Mouse (Mus musculus) neural tube, embryonic 12.5 days (tissue): ENCODE data around the gene Asb15. TPM values are rescaled to one million over a fixed set of nuclear protein-coding genes. Genes with fewer than 3 reads are reported as not detected.

Experiments used
- ATAC-seq: fragments of 200-750 bp; cut with Nextera tagmentation; 2 replicates; pipeline ENCODE4 v1.8.0; 2017; ENCODE audit warnings: low read depth, mild to moderate bottlenecking, moderate TSS enrichment, moderate library complexity; ENCODE audit not compliant: low FRiP score
- H3K27ac ChIP-seq: fragments of 300-500 bp; sonication (generic); 2 replicates; pipeline ENCODE4 v1.5.1; 2016
- H3K27me3 ChIP-seq: fragments of 300-500 bp; sonication (generic); replicated peaks from 2 replicates; pipeline ENCODE4 v1.6.1; 2016; ENCODE audit warnings: mild to moderate bottlenecking
- H3K36me3 ChIP-seq: fragments of 300-500 bp; sonication (generic); 2 replicates; pipeline ENCODE4 v1.6.1; 2016; ENCODE audit warnings: mild to moderate bottlenecking
- H3K4me1 ChIP-seq: fragments of 300-500 bp; sonication (generic); 2 replicates; pipeline ENCODE4 v1.6.1; 2016
- H3K4me2 ChIP-seq: fragments of 300-500 bp; sonication (generic); replicated peaks from 2 replicates; pipeline ENCODE4 v1.6.1; 2016; ENCODE audit warnings: mild to moderate bottlenecking
- H3K4me3 ChIP-seq: fragments of 300-500 bp; sonication (generic); 2 replicates; pipeline ENCODE4 v1.5.1; 2016
- H3K9ac ChIP-seq: fragments of 300-500 bp; sonication (generic); 2 replicates; pipeline ENCODE4 v1.6.1; 2016; ENCODE audit warnings: mild to moderate bottlenecking
- H3K9me3 ChIP-seq: fragments of 300-500 bp; sonication (generic); 2 replicates; pipeline ENCODE4 v1.6.1; 2016; ENCODE audit warnings: mild to moderate bottlenecking
- WGBS: fragments of 180-500 bp; shearing (Covaris S2); methylation state at CpG from one replicate; pipeline ENCODE4 v1.1.7; 2016; 5-methylcytosine and 5-hydroxymethylcytosine counted together
- polyA plus RNA-seq: library from polyadenylated mRNA; unstranded; fragments of >200 nt; fragmentation: Nextera tagmentation; extraction: Ambion mirVana; gene quantifications from 2 replicates; pipeline ENCODE4 v1.2.1, GENCODE M21; 2016

Asb15 gene
- polyA plus RNA-seq, 1 experiment from 2014 or later = not detected

DNA sequence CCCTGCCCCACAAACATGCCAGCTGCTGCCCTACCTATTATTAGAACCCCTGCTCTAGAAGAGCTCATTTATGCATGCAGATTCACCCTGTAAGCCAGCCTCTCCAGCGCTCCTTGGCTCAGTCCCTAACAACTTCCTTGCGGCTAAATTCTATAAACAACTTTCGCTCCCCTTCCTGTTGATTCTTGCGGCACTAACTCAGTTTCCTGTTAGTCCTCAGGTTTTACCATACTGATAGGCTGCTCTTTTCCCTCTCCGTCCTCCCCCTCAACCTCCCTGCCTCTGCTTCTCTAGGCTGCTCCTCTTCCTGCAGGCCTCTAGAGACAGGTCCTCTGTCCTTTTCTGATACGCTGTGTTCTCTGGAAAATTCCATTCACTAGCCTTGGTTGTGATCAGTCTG is 43.2 kb downstream of the Asb15 start:
- Histone ChIP-seq H3K9me3 (no peaks in the 10 kb centered on the region), H3K36me3 (no peaks in the 10 kb centered on the region), H3K27ac (no peak overlapping the region), H3K4me1 (no peaks in the 10 kb centered on the region), H3K4me3 (no peak overlapping the region), H3K9ac (no peak overlapping the region), H3K27me3 (no peaks in the 10 kb centered on the region), H3K4me2 (no peak overlapping the region)
- ATAC-seq = no peak
- 77% methylated on average over 6 of the region's 6 CpGs for WGBS

- ATAC-seq = no peak
- H3K9ac ChIP-seq = no peak overlapping the region
- H3K36me3 ChIP-seq = no peaks in the 10 kb centered on the region
- no peaks in the 10 kb centered on the region for H3K27me3 ChIP-seq
- no peaks in the 10 kb centered on the region for H3K9me3 ChIP-seq
- no peak overlapping the region for H3K27ac ChIP-seq
- H3K4me2 ChIP-seq = no peak overlapping the region
- no peak overlapping the region for H3K4me3 ChIP-seq
- WGBS = 91% methylated on average over 14 of the region's 14 CpGs
- H3K4me1 ChIP-seq = no peaks in the 10 kb centered on the region
These were observed 44.5 kb downstream of the Asb15 start for GRCm38 (mm10) chr6:24572431-24572830.

GRCm38 (mm10) chr6:24573319-24573718 is 45.4 kb downstream of the Asb15 start:
- no peaks in the 10 kb centered on the region for H3K27me3 ChIP-seq
- H3K4me2 ChIP-seq = no peak overlapping the region

DNA sequence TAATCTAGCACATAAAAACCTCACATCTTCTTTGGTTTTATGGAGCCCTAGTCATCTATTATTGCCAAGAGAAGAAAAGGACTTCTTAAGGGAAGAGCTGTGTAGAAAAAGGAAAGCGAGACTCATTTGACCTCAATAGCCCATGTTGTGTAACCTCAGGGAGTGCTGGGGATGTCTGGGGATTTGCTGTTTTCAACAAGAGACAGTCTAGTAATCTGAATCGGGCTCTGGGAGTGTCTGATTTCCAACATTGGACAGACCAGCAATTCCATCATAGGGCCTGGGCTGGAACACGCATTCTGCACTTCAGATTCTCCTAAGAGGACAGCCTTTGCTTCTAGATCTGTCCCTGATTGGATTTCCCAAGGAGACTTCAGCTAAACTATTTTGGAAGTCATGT is 55.5 kb downstream of the Asb15 start:
- 82% methylated on average over 3 of the region's 3 CpGs for WGBS
- no peak overlapping the region for H3K9ac ChIP-seq
- H3K4me3 ChIP-seq = no peak overlapping the region
- no peaks in the 10 kb centered on the region for H3K9me3 ChIP-seq
- H3K27me3 ChIP-seq = no peaks in the 10 kb centered on the region
- H3K4me2 ChIP-seq = no peak overlapping the region
- no peaks in the 10 kb centered on the region for H3K4me1 ChIP-seq
- ATAC-seq = no peak
- no peaks in the 10 kb centered on the region for H3K36me3 ChIP-seq
- H3K27ac ChIP-seq = no peak overlapping the region

More at GRCm38 (mm10) chr6:24573319-24573718, 45.4 kb downstream of the Asb15 start:
- no peaks in the 10 kb centered on the region for H3K36me3 ChIP-seq
- H3K4me1 ChIP-seq = no peaks in the 10 kb centered on the region
- H3K27ac ChIP-seq = no peak overlapping the region
- H3K4me3 ChIP-seq = no peak overlapping the region
- ATAC-seq = no peak
- no peaks in the 10 kb centered on the region for H3K9me3 ChIP-seq
- no peak overlapping the region for H3K9ac ChIP-seq

DNA sequence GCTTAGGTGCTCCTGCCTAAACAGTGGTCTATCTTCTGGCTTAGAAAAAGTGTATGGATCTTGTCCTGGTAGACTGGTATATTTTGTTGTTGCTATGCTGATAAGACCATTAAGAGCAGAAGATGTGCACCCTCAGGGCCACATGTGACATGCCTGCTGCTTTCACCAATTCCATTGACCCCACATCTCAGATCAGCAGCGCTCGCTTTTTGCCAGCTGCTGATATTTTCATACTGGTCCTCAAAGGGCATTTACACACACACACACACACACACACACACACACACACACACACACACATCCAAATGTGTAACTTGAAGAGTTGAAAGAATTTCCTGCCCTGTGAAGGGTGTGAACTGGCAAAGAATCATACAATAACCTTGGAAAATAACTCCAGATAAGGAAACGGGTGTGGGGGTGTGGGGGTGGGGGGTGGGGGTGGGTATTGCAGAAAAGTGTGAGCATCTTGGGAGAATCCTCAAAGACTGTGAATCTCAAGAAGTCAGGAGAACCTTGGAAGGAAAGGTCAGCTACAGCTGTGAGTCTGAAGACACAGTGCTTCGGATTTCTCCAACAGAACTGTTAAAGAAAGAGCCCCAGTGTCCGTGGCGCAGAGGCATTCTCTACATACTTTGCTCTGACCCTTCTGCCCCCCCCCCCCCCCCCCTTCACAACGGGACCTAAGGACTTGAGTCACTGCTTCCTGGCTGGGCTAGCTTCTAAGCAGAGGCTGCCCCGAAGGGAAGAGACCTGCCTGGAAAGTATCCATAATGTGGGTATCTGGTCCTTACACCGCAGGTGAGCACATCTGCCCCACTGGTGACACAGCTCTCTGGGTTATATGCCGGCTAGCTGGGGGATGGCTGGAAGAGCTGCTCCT is 57.7 kb downstream of the Asb15 start:
- H3K27me3 ChIP-seq = no peaks in the 10 kb centered on the region
- H3K4me3 ChIP-seq = no peak overlapping the region
- H3K27ac ChIP-seq = no peak overlapping the region
- no peak overlapping the region for H3K4me2 ChIP-seq
- no peaks in the 10 kb centered on the region for H3K9me3 ChIP-seq
- H3K9ac ChIP-seq = no peak overlapping the region
- ATAC-seq = no peak
- no peaks in the 10 kb centered on the region for H3K36me3 ChIP-seq
- 70% methylated on average over 10 of the region's 10 CpGs for WGBS
- H3K4me1 ChIP-seq = no peaks in the 10 kb centered on the region

GRCm38 (mm10) chr6:24586885-24587284 is 58.9 kb downstream of the Asb15 start:
- no peak overlapping the region for H3K4me2 ChIP-seq
- 63% methylated on average over 3 of the region's 3 CpGs for WGBS
- H3K27ac ChIP-seq = no peak overlapping the region
- no peak overlapping the region for H3K4me3 ChIP-seq
- no peaks in the 10 kb centered on the region for H3K36me3 ChIP-seq
- H3K9ac ChIP-seq = no peak overlapping the region
- H3K27me3 ChIP-seq = no peaks in the 10 kb centered on the region
- no peak for ATAC-seq
- H3K4me1 ChIP-seq = no peaks in the 10 kb centered on the region
- H3K9me3 ChIP-seq = no peaks in the 10 kb centered on the region

- 87% methylated on average over 5 of the region's 5 CpGs for WGBS
- no peak overlapping the region for H3K27ac ChIP-seq
- ATAC-seq = no peak
- H3K9me3 ChIP-seq = no peaks in the 10 kb centered on the region
- no peak overlapping the region for H3K4me3 ChIP-seq
- H3K4me2 ChIP-seq = no peak overlapping the region
- no peak overlapping the region for H3K9ac ChIP-seq
- no peaks in the 10 kb centered on the region for H3K4me1 ChIP-seq
- no peaks in the 10 kb centered on the region for H3K27me3 ChIP-seq
- H3K36me3 ChIP-seq = no peaks in the 10 kb centered on the region
These were observed 62.3 kb downstream of the Asb15 start for GRCm38 (mm10) chr6:24590282-24590681.

GRCm38 (mm10) chr6:24591525-24592218 is 63.7 kb downstream of the Asb15 start:
- Histone ChIP-seq H3K9me3 (no peaks in the 10 kb centered on the region), H3K9ac (no peak overlapping the region), H3K4me3 (no peak overlapping the region), H3K27ac (no peak overlapping the region), H3K36me3 (no peaks in the 10 kb centered on the region), H3K4me2 (no peak overlapping the region), H3K4me1 (no peaks in the 10 kb centered on the region), H3K27me3 (no peaks in the 10 kb centered on the region)
- WGBS = 59% methylated on average over 10 of the region's 10 CpGs
- ATAC-seq = no peak

DNA sequence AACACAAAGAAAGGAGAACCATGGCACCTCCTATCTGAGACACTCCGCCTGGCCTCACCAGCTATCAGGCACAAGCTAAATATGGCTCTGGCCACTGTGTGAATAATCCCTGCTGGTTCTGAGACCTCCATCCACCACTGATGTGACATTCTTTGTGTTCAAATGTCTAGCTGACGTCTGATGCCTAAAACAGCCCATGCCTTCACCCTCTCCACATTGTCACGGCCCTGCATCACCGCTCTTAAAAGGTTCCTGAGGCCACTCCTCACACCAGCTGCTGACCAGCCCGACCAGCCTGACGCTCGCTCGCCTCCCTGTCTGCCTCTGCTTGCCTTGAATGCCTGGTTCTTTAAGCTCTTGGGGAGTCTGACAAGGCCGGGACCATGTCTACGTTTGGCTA is 69.6 kb downstream of the Asb15 start, which contains the start of gene Lmod2:
Gene Lmod2 (plus strand): TSS at position 263 of the 400 bp plus-strand sequence.
- Histone ChIP-seq H3K9ac (no peak within 1 kb of the TSS), H3K4me2 (no peak within 1 kb of the TSS), H3K36me3 (no peaks in the 10 kb centered on the region), H3K9me3 (no peaks in the 10 kb centered on the region), H3K4me3 (no peak within 1 kb of the TSS), H3K27me3 (no peaks in the 10 kb centered on the region), H3K27ac (no peak within 1 kb of the TSS), H3K4me1 (no peaks in the 10 kb centered on the region)
- WGBS = 84% methylated on average over 10 of the region's 10 CpGs
- ATAC-seq = no peak

GRCm38 (mm10) chr6:24599179-24599578 is 71.2 kb downstream of the Asb15 start:
- no peak overlapping the region for H3K9ac ChIP-seq
- H3K27me3 ChIP-seq = no peaks in the 10 kb centered on the region
- WGBS = 89% methylated on average over 6 of the region's 6 CpGs
- no peak for ATAC-seq
- no peak overlapping the region for H3K4me2 ChIP-seq
- H3K9me3 ChIP-seq = no peaks in the 10 kb centered on the region
- no peak overlapping the region for H3K27ac ChIP-seq
- H3K4me3 ChIP-seq = no peak overlapping the region
- no peaks in the 10 kb centered on the region for H3K36me3 ChIP-seq
- H3K4me1 ChIP-seq = no peaks in the 10 kb centered on the region

GRCm38 (mm10) chr6:24599639-24600038 is 71.7 kb downstream of the Asb15 start:
- Histone ChIP-seq H3K4me3 (no peak overlapping the region), H3K9ac (no peak overlapping the region), H3K9me3 (no peaks in the 10 kb centered on the region), H3K4me2 (no peak overlapping the region), H3K27me3 (no peaks in the 10 kb centered on the region), H3K4me1 (no peaks in the 10 kb centered on the region), H3K36me3 (no peaks in the 10 kb centered on the region), H3K27ac (no peak overlapping the region)
- ATAC-seq = no peak
- 83% methylated on average over 5 of the region's 5 CpGs for WGBS

- WGBS = 91% methylated on average over 6 of the region's 6 CpGs
- Histone ChIP-seq H3K4me3 (no peak overlapping the region), H3K4me1 (no peaks in the 10 kb centered on the region), H3K4me2 (no peak overlapping the region), H3K27ac (no peak overlapping the region), H3K9ac (no peak overlapping the region), H3K27me3 (no peaks in the 10 kb centered on the region), H3K9me3 (no peaks in the 10 kb centered on the region), H3K36me3 (no peaks in the 10 kb centered on the region)
- no peak for ATAC-seq
These were observed 72.2 kb downstream of the Asb15 start for GRCm38 (mm10) chr6:24600134-24600533.
